Mouse (Mus musculus): ENCODE measurements at regions not wholly inside any gene's neighbourhood (a gene's known extent, or its start where the extent isn't known, plus 50 kb on each side); places are given as distances from the start of the nearest gene placed in this dataset.

DNA sequence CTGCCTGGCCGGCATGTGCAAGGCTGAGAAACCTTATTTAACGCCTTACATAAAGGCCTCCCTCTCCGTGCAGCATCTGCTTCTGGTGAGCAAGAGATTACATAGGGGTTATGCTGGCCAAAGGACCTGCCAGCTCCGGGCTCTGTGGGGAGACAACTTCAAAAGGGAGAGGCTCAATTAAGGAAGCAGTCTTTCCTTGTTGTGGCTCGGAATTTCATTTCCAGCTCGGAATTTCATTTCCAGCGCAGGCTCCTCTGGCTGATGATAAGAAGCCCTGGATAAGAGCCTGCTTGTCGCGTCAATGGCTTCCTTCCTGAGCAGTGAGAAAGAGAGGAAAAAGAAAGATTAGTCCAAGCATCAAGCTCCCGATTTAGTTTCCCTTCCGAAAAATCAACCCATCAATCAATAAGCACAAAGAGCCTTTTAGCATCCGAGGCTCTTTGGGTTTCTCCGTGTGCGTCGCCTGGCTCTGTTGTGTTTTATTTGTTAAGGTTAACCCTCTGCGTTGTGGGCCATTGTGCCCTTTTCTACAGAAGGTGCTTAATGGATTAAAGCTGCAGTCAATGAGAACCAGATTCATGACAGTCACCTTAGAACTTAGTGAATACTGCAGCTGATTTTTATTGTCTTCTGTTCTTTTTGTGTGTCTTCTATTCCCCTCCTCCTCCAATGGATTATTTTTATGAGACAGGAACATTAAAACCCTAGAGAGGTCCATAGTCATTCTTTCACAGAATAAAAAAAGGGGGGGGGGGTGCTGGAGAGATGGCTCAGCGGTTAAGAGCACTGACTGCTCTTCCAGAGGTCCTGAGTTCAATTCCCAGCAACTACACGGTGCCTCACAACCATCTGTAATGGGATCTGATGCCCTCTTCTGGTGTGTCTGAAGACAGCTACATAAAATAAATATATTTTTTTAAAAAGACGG, 218.3 kb downstream of the Myo1b start:
- peak; percentile 16 for DNase-seq

DNA sequence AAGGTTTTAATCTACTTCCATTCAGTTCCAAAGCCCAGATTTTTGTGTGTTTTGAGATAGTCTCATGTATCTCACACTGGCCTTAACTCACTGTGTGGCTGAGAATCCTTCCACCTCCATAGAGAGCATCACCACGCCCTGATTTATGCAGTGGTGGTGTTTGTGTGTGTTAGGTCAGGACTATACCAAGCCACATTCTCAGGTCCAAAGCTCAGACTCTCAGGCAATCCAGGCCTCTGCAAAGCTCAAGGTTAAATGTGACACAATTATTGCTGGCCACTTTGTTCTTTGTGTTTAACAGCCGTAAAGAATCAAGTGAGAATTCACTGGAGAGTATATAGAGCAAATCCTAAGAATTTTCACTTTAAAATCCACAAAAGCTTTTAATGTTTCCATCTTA, 218.2 kb upstream of the Nabp1 start:
- DNase-seq = no peak

DNA sequence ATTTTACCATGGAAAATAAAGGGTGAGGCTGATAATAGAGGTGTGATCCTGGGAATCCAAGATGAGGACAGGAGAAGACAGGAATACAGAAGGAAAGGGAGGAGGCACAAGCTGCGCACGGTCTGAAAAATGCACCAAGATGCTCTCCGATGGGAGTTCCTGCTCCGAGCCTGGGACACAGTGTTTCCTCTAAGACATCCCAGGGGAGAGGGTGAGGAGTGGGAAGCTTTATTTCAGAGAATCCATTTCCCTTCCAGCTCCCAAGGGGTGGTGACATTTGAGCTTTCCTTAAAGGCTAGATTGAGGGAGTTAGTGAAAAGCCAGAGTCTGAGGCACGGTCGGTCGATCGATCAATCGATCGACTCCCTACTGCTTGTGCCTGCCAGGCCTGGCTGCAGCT, 212.7 kb upstream of the Nabp1 start:
- DNase-seq = peak; percentile 8

- peak; percentile 13 for DNase-seq
These were observed 211.4 kb upstream of the Nabp1 start for GRCm38 (mm10) chr1:51689461-51690223.

- DNase-seq = no peak
These were observed 210.7 kb upstream of the Nabp1 start for GRCm38 (mm10) chr1:51688946-51689345.

DNA sequence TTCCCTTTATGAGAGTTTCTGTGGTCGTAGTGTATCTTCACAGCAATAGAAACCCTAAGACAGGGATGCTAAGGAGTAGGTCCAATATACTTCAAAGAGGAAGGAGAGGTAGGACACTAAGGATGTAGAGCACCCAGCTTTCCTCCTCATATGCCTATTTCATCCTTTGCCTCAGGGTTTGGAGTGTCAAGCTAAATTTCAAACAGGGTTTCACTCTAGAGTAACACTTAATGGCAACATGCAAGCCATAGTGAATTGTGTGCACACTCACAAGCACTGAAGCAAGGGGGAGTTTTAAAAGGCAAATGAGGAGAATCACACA, 210.0 kb upstream of the Nabp1 start:
- DNase-seq = no peak

- DNase-seq = no peak
These were observed 209.4 kb upstream of the Nabp1 start for GRCm38 (mm10) chr1:51687484-51688223.

DNA sequence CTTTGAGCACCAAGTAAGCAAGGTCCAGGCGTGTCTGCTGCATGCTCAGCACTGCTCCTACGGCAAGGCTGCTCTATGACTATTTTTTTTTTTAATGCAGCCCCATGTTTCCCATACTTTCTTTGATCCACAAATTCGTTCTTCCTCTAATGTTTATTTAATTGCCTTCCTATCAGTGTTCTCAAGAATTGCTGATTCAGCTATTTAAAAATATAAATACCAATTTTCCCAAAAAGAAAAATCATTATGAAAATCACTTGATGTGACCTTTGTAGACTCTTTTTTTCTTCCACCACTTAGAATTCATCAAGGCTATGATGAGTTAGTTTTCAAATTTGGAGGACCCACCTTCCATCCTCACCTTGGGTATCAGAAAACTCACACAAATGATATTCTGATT, 208.5 kb upstream of the Nabp1 start:
- no peak for DNase-seq

GRCm38 (mm10) chr1:51682273-51682672, 204.0 kb upstream of the Nabp1 start:
- no peak for DNase-seq

GRCm38 (mm10) chr1:51681872-51682271, 203.6 kb upstream of the Nabp1 start:
- no peak for DNase-seq

DNA sequence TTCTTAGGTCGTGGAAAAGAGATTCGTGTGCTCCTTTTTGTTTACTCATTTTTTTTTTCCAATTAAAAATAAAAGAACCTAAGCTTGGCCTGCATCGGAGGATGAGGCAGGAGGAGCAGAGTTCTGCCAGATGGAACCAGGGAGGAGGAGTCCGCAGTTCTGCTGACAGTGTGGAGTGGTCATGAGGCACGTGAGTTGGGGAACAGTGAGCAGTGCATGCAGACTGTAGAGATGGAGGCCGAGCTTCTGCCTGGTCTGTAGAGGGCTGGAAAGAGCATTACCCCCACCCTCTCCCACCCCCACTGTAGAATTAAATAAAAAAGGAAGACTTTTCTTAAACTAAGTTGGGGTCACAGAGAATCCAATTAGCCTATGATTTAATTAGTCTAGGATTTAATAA, 202.5 kb upstream of the Nabp1 start:
- no peak for DNase-seq

GRCm38 (mm10) chr1:51678290-51678928, 200.2 kb upstream of the Nabp1 start:
- no peak for DNase-seq

- DNase-seq = no peak
These were observed 199.6 kb upstream of the Nabp1 start for GRCm38 (mm10) chr1:51677802-51678201.

DNA sequence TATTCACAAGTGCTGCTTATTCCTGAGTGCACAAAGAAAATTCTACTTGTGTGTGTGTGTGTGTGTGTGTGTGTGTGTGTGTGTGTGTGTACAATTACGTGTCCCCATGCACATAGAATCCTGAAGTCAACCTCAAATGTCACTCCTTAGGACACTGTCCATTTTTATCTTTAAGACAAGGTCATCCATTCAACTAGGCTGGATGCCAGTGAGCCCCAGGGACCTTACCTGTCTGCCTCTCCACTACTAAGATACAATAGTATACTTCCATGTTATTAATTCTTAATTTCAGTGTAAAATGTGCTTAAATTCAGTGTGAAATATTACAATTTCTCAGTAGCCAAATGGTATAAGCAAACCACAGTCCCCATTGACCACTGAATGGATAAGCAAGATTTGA, 193.5 kb upstream of the Nabp1 start:
- no peak for DNase-seq

GRCm38 (mm10) chr1:51671287-51671686, 193.1 kb upstream of the Nabp1 start:
- DNase-seq = peak; percentile 16

GRCm38 (mm10) chr1:51670009-51670408, 191.8 kb upstream of the Nabp1 start:
- DNase-seq = no peak

DNA sequence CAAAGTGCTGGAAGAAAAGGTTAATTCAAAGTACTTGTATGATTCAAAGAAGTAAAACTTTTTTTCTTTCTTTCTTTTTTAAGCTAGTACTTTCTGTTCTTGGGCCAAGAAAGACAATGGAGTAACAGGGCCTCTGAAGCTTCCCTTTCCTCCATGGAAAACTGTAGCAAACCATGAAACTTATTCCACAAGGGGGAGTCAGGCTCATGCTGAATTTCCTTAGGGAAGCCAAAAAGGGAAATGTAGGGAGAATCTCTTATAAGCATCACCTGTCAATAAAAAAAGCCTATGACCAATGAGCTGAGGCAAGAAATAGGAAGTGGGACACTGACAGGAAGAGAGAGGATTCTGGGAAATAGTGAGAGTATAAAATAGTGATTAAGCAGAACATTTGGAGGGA, 190.7 kb upstream of the Nabp1 start:
- DNase-seq = no peak

DNA sequence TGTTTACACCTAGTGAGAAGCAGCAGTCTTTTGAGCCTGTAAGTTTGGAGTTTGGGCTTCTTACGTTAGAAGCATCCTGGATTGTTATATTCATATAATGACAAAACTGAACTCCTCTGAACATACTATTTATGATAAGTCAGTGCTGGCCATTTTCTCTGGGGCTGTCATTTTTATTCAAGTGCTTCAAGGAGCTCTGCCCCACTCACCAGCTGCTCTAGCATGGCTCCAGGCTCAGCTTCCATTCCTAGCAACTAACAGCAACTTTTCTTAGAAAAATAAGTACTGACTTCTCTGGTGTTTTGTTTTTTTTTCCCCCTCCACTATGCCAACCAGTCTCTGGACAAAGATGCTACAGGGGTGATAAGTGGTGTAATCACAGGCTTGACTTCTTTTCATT, 182.3 kb upstream of the Nabp1 start:
- no peak for DNase-seq

DNA sequence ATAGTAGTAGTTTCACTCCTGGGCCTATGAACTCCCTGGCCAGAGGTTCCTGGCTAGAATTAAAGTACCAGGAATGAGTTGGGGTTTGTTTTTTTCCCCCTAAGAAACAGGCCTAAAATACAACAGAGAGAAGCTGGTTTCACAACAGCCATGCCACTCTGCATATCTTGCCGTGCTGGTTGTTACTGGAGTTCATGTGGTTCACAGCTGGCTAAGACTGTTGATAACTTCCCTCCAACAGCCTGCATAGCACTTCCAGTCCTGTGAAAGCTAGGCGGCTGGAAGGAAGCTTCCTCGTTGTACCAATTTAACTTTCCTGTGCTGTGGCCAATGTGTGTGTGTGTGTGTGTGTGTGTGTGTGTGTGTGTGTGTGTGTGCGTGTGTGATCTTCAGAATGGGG, 179.0 kb upstream of the Nabp1 start:
- DNase-seq = no peak

DNA sequence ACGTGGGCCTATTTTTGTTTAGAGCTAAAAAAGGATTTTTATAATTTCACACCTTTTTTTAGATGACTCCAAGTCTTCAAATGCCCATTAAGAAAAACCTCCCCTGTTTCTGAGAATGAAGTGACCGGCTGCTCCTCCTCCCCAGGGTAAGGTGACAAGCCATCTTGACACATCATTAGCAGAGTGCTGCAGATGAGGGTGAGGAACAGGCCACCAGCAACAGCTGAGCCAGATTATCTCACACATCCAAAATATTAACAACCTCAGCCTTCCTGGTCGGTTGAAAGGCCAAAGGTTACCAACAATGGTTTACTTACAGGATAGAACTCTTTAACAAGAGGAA, 172.4 kb upstream of the Nabp1 start:
- no peak for DNase-seq

DNA sequence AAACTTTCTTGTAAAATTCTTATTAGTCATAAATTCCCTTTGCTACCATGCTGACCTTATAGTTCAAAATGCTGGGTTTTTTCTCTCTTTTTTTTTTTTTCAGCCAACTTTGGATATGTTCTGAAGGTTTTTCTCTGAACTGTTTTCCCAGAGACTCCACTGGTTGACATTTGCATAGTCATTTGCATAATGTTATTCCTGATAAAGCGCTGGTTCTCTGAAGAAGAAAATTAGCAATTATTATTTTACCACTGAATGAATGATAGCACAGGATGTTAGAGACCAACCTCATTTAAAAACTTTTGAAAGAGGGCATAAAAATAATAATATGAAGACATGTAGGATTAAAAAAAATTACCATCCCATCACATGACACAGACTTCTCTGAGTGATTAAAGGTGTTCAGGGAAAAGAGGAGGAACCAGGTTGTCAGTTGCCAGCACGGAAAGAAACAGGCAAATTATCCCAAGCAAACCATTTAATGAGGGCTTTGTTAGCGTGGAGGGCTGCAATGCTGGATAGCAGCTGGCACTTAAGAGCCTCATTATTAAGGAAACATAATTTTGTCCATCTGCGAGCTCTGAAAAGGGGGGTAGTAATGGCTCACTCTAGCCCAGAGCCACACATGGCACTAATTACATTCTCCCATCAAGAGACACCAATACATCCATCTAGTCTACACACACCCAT, 171.9 kb upstream of the Nabp1 start:
- no peak for DNase-seq

GRCm38 (mm10) chr1:51647955-51648354, 169.7 kb upstream of the Nabp1 start:
- peak; percentile 76 for DNase-seq

All from gastrocnemius, postnatal 25 days (tissue).